Mouse (Mus musculus): ENCODE results near the gene Izumo1r.
"Not testable (repeated sequence)": the region's sequence is repeated elsewhere in the genome, so short reads cannot be mapped to it uniquely, and the experiment has no call there.

Gene Izumo1r

GRCm38 (mm10) chr9:14904741-14905475 is 1.2 kb upstream of the Izumo1r start:
- no peak for DNase-seq (ENCODE audit: low read depth, low spot score)

- no peak for DNase-seq (ENCODE audit: low read depth, low spot score)
Observed at GRCm38 (mm10) chr9:14903006-14903405, 743 bp downstream of the Izumo1r start.

- DNase-seq (ENCODE audit: low read depth, low spot score) = no peak
Observed at GRCm38 (mm10) chr9:14902416-14902815, 1.3 kb downstream of the Izumo1r start.

GRCm38 (mm10) chr9:14901757-14902156 is 2.0 kb downstream of the Izumo1r start:
- no peak for DNase-seq (ENCODE audit: low read depth, low spot score)

- no peak for DNase-seq (ENCODE audit: low read depth, low spot score)
Observed at GRCm38 (mm10) chr9:14897102-14897501, 6.6 kb downstream of the Izumo1r start.

GRCm38 (mm10) chr9:14895237-14895835 is 8.4 kb downstream of the Izumo1r start:
- no peak for DNase-seq (ENCODE audit: low read depth, low spot score)

GRCm38 (mm10) chr9:14894628-14895027 is 9.1 kb downstream of the Izumo1r start:
- DNase-seq (ENCODE audit: low read depth, low spot score) = no peak

- no peak for DNase-seq (ENCODE audit: low read depth, low spot score)
Observed at GRCm38 (mm10) chr9:14893388-14893787, 10.4 kb downstream of the Izumo1r start.

- DNase-seq (ENCODE audit: low read depth, low spot score) = no peak
Observed at GRCm38 (mm10) chr9:14891891-14892290, 11.9 kb downstream of the Izumo1r start.

- DNase-seq (ENCODE audit: low read depth, low spot score) = no peak
Observed at GRCm38 (mm10) chr9:14890699-14891098, 13.1 kb downstream of the Izumo1r start.

GRCm38 (mm10) chr9:14888671-14889070 is 15.1 kb downstream of the Izumo1r start:
- DNase-seq (ENCODE audit: low read depth, low spot score) = no peak

- no peak for DNase-seq (ENCODE audit: low read depth, low spot score)
Observed at GRCm38 (mm10) chr9:14887787-14888382, 15.9 kb downstream of the Izumo1r start.

GRCm38 (mm10) chr9:14885954-14886353 is 17.8 kb downstream of the Izumo1r start:
- no peak for DNase-seq (ENCODE audit: low read depth, low spot score)

GRCm38 (mm10) chr9:14885151-14885550 is 18.6 kb downstream of the Izumo1r start:
- no peak for DNase-seq (ENCODE audit: low read depth, low spot score)

GRCm38 (mm10) chr9:14884641-14885040 is 19.1 kb downstream of the Izumo1r start:
- DNase-seq (ENCODE audit: low read depth, low spot score) = no peak

GRCm38 (mm10) chr9:14876566-14876965 is 27.2 kb downstream of the Izumo1r start:
- not testable (repeated sequence) for DNase-seq (ENCODE audit: low read depth, low spot score)

- no peak for DNase-seq (ENCODE audit: low read depth, low spot score)
Observed at GRCm38 (mm10) chr9:14875743-14876507, 27.8 kb downstream of the Izumo1r start.

GRCm38 (mm10) chr9:14872181-14872930 is 31.4 kb downstream of the Izumo1r start:
- no peak for DNase-seq (ENCODE audit: low read depth, low spot score)

- DNase-seq (ENCODE audit: low read depth, low spot score) = no peak
Observed at GRCm38 (mm10) chr9:14871536-14871935, 32.2 kb downstream of the Izumo1r start.

GRCm38 (mm10) chr9:14870802-14871201 is 32.9 kb downstream of the Izumo1r start:
- DNase-seq (ENCODE audit: low read depth, low spot score) = no peak

GRCm38 (mm10) chr9:14870377-14870776 is 33.4 kb downstream of the Izumo1r start:
- DNase-seq (ENCODE audit: low read depth, low spot score) = no peak
